Mouse (Mus musculus) CH12.LX (cell line): Measurements from ENCODE around the gene Magi2. TPM values are rescaled to one million over a fixed set of nuclear protein-coding genes. Genes with fewer than 3 reads are reported as not detected.

Source experiments
- DNase-seq: peaks from one replicate; pipeline ENCODE4 v3.0.0-alpha.2; 2013; ENCODE audit errors: extremely low read depth
- H3K27ac ChIP-seq: 2 replicates; pipeline ENCODE4 v1.5.1; 2012; ENCODE audit warnings: low read depth, mild to moderate bottlenecking, control low read depth, moderate library complexity; ENCODE audit not compliant: insufficient read depth
- H3K27me3 ChIP-seq: replicated peaks from 2 replicates; pipeline ENCODE3; 2012; ENCODE audit warnings: inconsistent platforms
- H3K36me3 ChIP-seq, 2 experiments: replicated peaks in 1 of 2; 2 replicates each; pipeline versions ENCODE3 to v1.6.1; 2012; ENCODE audit warnings: inconsistent platforms in 1 of 2, low read length in 1 of 2, mild to moderate bottlenecking in 1 of 2, mixed read lengths in 1 of 2, moderate library complexity in 1 of 2; ENCODE audit not compliant: control insufficient read depth in 1 of 2, insufficient read depth in 1 of 2
- H3K4me1 ChIP-seq, 2 experiments: 2 replicates each; pipeline ENCODE4 v1.6.1; 2012; ENCODE audit warnings: inconsistent platforms in 1 of 2, moderate library complexity in 1 of 2; ENCODE audit not compliant: insufficient read depth in 2 of 2, control insufficient read depth in 1 of 2
- H3K4me2 ChIP-seq: 2 replicates; pipeline ENCODE4 v1.6.1; 2012; ENCODE audit warnings: low read depth, mild to moderate bottlenecking, control low read depth; ENCODE audit not compliant: poor library complexity, insufficient read depth, severe bottlenecking
- H3K4me3 ChIP-seq, 3 experiments: fragments of 150-350 bp in 1 of 3; sonication (generic) in 1 of 3; replicated peaks in 1 of 3; 2 replicates each; pipeline versions ENCODE3 to v1.5.1; 2011 to 2012; ENCODE audit warnings: low read depth in 2 of 3, low read length in 2 of 3, mild to moderate bottlenecking in 2 of 3, moderate library complexity in 2 of 3, control low read depth in 1 of 3, improper control_type of control experiment in 1 of 3, inconsistent platforms in 1 of 3, mixed read lengths in 1 of 3; ENCODE audit not compliant: poor library complexity in 1 of 3
- H3K79me2 ChIP-seq: replicated peaks from 2 replicates; pipeline ENCODE4 v1.6.1; 2012; ENCODE audit warnings: mild to moderate bottlenecking, moderate library complexity; ENCODE audit not compliant: control insufficient read depth, poor library complexity, insufficient read depth, severe bottlenecking; ENCODE audit errors: extremely low read depth
- H3K9ac ChIP-seq: 2 replicates; pipeline ENCODE4 v1.6.1; 2012; ENCODE audit warnings: low read depth, mild to moderate bottlenecking, control low read depth, moderate library complexity; ENCODE audit not compliant: insufficient read depth
- H3K9me3 ChIP-seq: replicated peaks from 2 replicates; pipeline ENCODE3; 2012; ENCODE audit warnings: low read length, inconsistent platforms, mixed read lengths
- BHLHE40 ChIP-seq: IDR thresholded peaks from 2 replicates; pipeline ENCODE4 v1.6.1; 2011; ENCODE audit warnings: mild to moderate bottlenecking, low read depth, low read length, improper control_type of control experiment
- CHD2 ChIP-seq: IDR thresholded peaks from 2 replicates; pipeline ENCODE4 v1.6.1; 2011; ENCODE audit warnings: low read length, improper control_type of control experiment
- E2F4 ChIP-seq: IDR thresholded peaks from 2 replicates; pipeline ENCODE4 v1.6.1; 2011; ENCODE audit warnings: low read depth, low read length, improper control_type of control experiment; ENCODE audit not compliant: insufficient replicate concordance
- ELF1 ChIP-seq: IDR thresholded peaks from 2 replicates; pipeline ENCODE4 v1.6.1; 2014; ENCODE audit warnings: low read depth, mild to moderate bottlenecking, inconsistent platforms, low read length, improper control_type of control experiment
- EP300 ChIP-seq: IDR thresholded peaks from 2 replicates; pipeline ENCODE4 v1.6.1; 2011; ENCODE audit warnings: low read length, improper control_type of control experiment
- ETS1 ChIP-seq: conservative IDR thresholded peaks from 2 replicates; pipeline ENCODE4 v1.6.1; 2012; ENCODE audit warnings: low read depth, mild to moderate bottlenecking, inconsistent platforms, low read length, improper control_type of control experiment, moderate library complexity
- MAFK ChIP-seq: IDR thresholded peaks from 2 replicates; pipeline ENCODE4 v1.6.1; 2011; ENCODE audit warnings: low read length, improper control_type of control experiment; ENCODE audit not compliant: insufficient replicate concordance
- MAX ChIP-seq: IDR thresholded peaks from 2 replicates; pipeline ENCODE4 v1.6.1; 2011; ENCODE audit warnings: low read length, improper control_type of control experiment
- MEF2A ChIP-seq: IDR thresholded peaks from 2 replicates; pipeline ENCODE4 v1.6.1; 2014; ENCODE audit warnings: low read depth, mild to moderate bottlenecking, inconsistent platforms, low read length, improper control_type of control experiment, borderline replicate concordance
- MXI1 ChIP-seq: IDR thresholded peaks from 2 replicates; pipeline ENCODE4 v1.6.1; 2011; ENCODE audit warnings: mild to moderate bottlenecking, low read depth, low read length, improper control_type of control experiment
- NELFE ChIP-seq: IDR thresholded peaks from 2 replicates; pipeline ENCODE4 v1.6.1; 2011; ENCODE audit warnings: low read depth, low read length, improper control_type of control experiment
- NRF1 ChIP-seq: IDR thresholded peaks from 2 replicates; pipeline ENCODE4 v1.6.1; 2014; ENCODE audit warnings: low read depth, mild to moderate bottlenecking, inconsistent platforms, low read length, improper control_type of control experiment, moderate library complexity
- RAD21 ChIP-seq: IDR thresholded peaks from 2 replicates; pipeline ENCODE4 v1.6.1; 2011; ENCODE audit warnings: low read depth, mild to moderate bottlenecking, low read length, improper control_type of control experiment, moderate library complexity
- SIN3A ChIP-seq: IDR thresholded peaks from 2 replicates; pipeline ENCODE4 v1.6.1; 2012; ENCODE audit warnings: low read length, improper control_type of control experiment, inconsistent platforms
- SMC3 ChIP-seq: IDR thresholded peaks from 2 replicates; pipeline ENCODE4 v1.6.1; 2011; ENCODE audit warnings: low read depth, low read length, improper control_type of control experiment
- TBP ChIP-seq: conservative IDR thresholded peaks from 2 replicates; pipeline ENCODE4 v1.6.1; 2011; ENCODE audit warnings: low read depth, low read length, improper control_type of control experiment
- TCF12 ChIP-seq: IDR thresholded peaks from 2 replicates; pipeline ENCODE4 v1.6.1; 2014; ENCODE audit warnings: low read depth, mild to moderate bottlenecking, inconsistent platforms, low read length, improper control_type of control experiment
- USF2 ChIP-seq: conservative IDR thresholded peaks from 2 replicates; pipeline ENCODE4 v1.6.1; 2011; ENCODE audit warnings: low read depth, low read length, improper control_type of control experiment
- ZMIZ1 ChIP-seq: IDR thresholded peaks from 2 replicates; pipeline ENCODE4 v1.6.1; 2012; ENCODE audit warnings: low read depth, mild to moderate bottlenecking, inconsistent platforms, low read length, improper control_type of control experiment
- dilution Hi-C: fragments of 300-500 bp; cut with MboI; formaldehyde crosslinking; loops from 2 replicates; pipeline ENCODE4 v1.14.3; 2020; ENCODE audit warnings: low sequenced_read_pairs; ENCODE audit not compliant: extremely low pct_unique_long_range_greater_than_20kb, extremely low pct_ligation_motif_present
- in situ Hi-C: fragments of 300-500 bp; cut with MboI; formaldehyde crosslinking; loops from 3 replicates; pipeline ENCODE4 v1.14.3; 2019; ENCODE audit warnings: low sequenced_read_pairs, low pct_ligation_motif_present, low pct_unique_long_range_greater_than_20kb, mixed read lengths
- polyA plus RNA-seq: library from polyadenylated mRNA; unstranded; fragments of >175 nt; gene quantifications from 2 replicates; pipeline ENCODE4 v1.2.1, GENCODE M21; 2012; ENCODE audit warnings: low read depth; ENCODE audit not compliant: insufficient read length
- total RNA-seq, 2 experiments: library from RNA; depleted of rRNA; stranded (reverse); fragments of 300-350 nt in 1 of 2; fragments of >200 nt in 1 of 2; gene quantifications; 2 replicates each; pipeline ENCODE4 v1.2.3; 2012 to 2014

Gene Magi2
- total and polyA plus RNA-seq, 3 experiments, result 0.37 to 0.63 (median 0.42) TPM

- Histone ChIP-seq H3K27ac (no peak overlapping the region), H3K9me3 (no peaks in the 10 kb centered on the region), H3K9ac (no peak overlapping the region), H3K36me3 (no peaks in the 10 kb centered on the region), H3K27me3 (no peaks in the 10 kb centered on the region), H3K4me3 (no peak overlapping the region), H3K79me2 (no peaks in the 10 kb centered on the region), H3K4me2 (no peak overlapping the region), H3K4me1 (no peaks in the 10 kb centered on the region)
- DNase-seq, result no peak
- in situ Hi-C loops, result no loop called here
- dilution Hi-C loops, result no loop called here
- TF ChIP-seq E2F4 (no peak), ETS1 (no peak), NELFE (no peak), SIN3A (no peak), TCF12 (no peak), TBP (no peak), SMC3 (no peak), CHD2 (no peak), NRF1 (no peak), MEF2A (no peak), EP300 (no peak), RAD21 (no peak), MAFK (no peak), MXI1 (no peak), USF2 (no peak), BHLHE40 (no peak), ELF1 (no peak), MAX (no peak)
Observed at GRCm38 (mm10) chr5:19747631-19748030, 520.8 kb downstream of the Magi2 start.

DNA sequence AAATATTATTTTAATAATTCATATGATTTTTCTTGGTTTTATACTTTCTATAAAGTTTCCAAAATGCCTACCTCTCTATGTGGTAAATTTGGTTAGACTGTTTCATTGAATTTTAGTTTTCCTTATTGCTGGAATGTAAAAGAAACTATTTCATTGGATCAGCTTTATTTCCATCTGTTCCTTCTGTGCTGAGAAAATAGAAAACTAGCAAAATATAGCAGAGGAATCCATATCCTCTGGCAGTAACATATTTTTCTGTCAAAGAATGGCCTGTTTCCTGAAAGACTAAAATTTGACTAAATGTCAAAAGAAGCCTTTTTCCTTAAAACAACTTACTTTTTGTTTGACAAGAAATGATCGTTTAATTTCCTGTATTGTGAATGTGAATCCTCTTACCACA is 552.4 kb downstream of the Magi2 start:
- H3K27me3 ChIP-seq, result no peaks in the 10 kb centered on the region
- H3K4me1 ChIP-seq, result peaks cover 0 to 2% of the 10 kb centered on the region in 2 experiments; a peak in 1 of 4 replicates
- no peak for DNase-seq
- no peak overlapping the region for H3K4me2 ChIP-seq
- no peaks in the 10 kb centered on the region for H3K9me3 ChIP-seq
- no peak overlapping the region for H3K9ac ChIP-seq
- in situ Hi-C loops, result no loop called here
- no peak for TF ChIP-seq ZMIZ1
- TF ChIP-seq MEF2A, result no peak
- dilution Hi-C loops, result no loop called here
- H3K36me3 ChIP-seq, result no peaks in the 10 kb centered on the region
- no peaks in the 10 kb centered on the region for H3K79me2 ChIP-seq
- no peak overlapping the region for H3K4me3 ChIP-seq
- no peak overlapping the region for H3K27ac ChIP-seq
